Mouse (Mus musculus) embryonic facial prominence, embryonic 12.5 days (tissue): ENCODE data around the gene 1700123L14Rik. TPM values are rescaled to one million over a fixed set of nuclear protein-coding genes. Genes with fewer than 3 reads are reported as not detected.
"Not testable (repeated sequence)": the region's sequence is repeated elsewhere in the genome, so short reads cannot be mapped to it uniquely, and the experiment has no call there.

Experiments used
- ATAC-seq: fragments of 200-750 bp; cut with Nextera tagmentation; 2 replicates; pipeline ENCODE4 v1.8.0; 2017; ENCODE audit not compliant: insufficient number of reproducible peaks, insufficient read depth, low FRiP score, low TSS enrichment
- H3K27ac ChIP-seq: fragments of 300-500 bp; sonication (generic); 2 replicates; pipeline ENCODE4 v1.5.1; 2016; ENCODE audit warnings: mild to moderate bottlenecking
- H3K27me3 ChIP-seq: fragments of 300-500 bp; sonication (generic); 2 replicates; pipeline ENCODE4 v1.6.1; 2016; ENCODE audit warnings: mild to moderate bottlenecking, moderate library complexity
- H3K36me3 ChIP-seq: fragments of 300-500 bp; sonication (generic); 2 replicates; pipeline ENCODE4 v1.6.1; 2016; ENCODE audit warnings: mild to moderate bottlenecking
- H3K4me1 ChIP-seq: fragments of 300-500 bp; sonication (generic); 2 replicates; pipeline ENCODE4 v1.6.1; 2016
- H3K4me2 ChIP-seq: fragments of 300-500 bp; sonication (generic); replicated peaks from 2 replicates; pipeline ENCODE4 v1.6.1; 2016; ENCODE audit warnings: mild to moderate bottlenecking, moderate library complexity
- H3K4me3 ChIP-seq: fragments of 300-500 bp; sonication (generic); 2 replicates; pipeline ENCODE4 v1.5.1; 2016; ENCODE audit warnings: mild to moderate bottlenecking
- H3K9ac ChIP-seq: fragments of 300-500 bp; sonication (generic); 2 replicates; pipeline ENCODE4 v1.6.1; 2016; ENCODE audit warnings: mild to moderate bottlenecking, moderate library complexity
- H3K9me3 ChIP-seq: fragments of 300-500 bp; sonication (generic); 2 replicates; pipeline ENCODE4 v1.6.1; 2016; ENCODE audit warnings: mild to moderate bottlenecking, moderate library complexity
- WGBS: fragments of 180-500 bp; shearing (Covaris S2); methylation state at CpG from one replicate; pipeline ENCODE4 v1.1.7; 2016; 5-methylcytosine and 5-hydroxymethylcytosine counted together
- polyA plus RNA-seq: library from polyadenylated mRNA; unstranded; fragments of >200 nt; fragmentation: Nextera tagmentation; extraction: Ambion mirVana; gene quantifications from 2 replicates; pipeline ENCODE4 v1.2.1, GENCODE M21; 2016

Gene 1700123L14Rik
- not detected in 2 replicates for polyA plus RNA-seq

- H3K4me2 ChIP-seq = no peak within 1 kb of the TSS
- no peaks in the 10 kb centered on the region for H3K4me1 ChIP-seq
- 84% methylated on average over 18 of the region's 18 CpGs for WGBS
- H3K9ac ChIP-seq = no peak within 1 kb of the TSS
- H3K36me3 ChIP-seq = no peaks in the 10 kb centered on the region
- H3K9me3 ChIP-seq = no peaks in the 10 kb centered on the region
- ATAC-seq = no peak
- no peaks in the 10 kb centered on the region for H3K27me3 ChIP-seq
- no peak within 1 kb of the TSS for H3K4me3 ChIP-seq
- H3K27ac ChIP-seq = no peak within 1 kb of the TSS
These were observed at the start of gene 1700123L14Rik for GRCm38 (mm10) chr6:96165818-96166379. Gene 1700123L14Rik (minus strand): TSS chr6:96166243.

- no peaks in the 10 kb centered on the region for H3K4me1 ChIP-seq
- 98% methylated on average over 2 of the region's 2 CpGs for WGBS
- ATAC-seq = no peak
- H3K36me3 ChIP-seq = no peaks in the 10 kb centered on the region
- H3K9me3 ChIP-seq = no peaks in the 10 kb centered on the region
- no peaks in the 10 kb centered on the region for H3K27me3 ChIP-seq
- no peak overlapping the region for H3K4me2 ChIP-seq
- no peak overlapping the region for H3K9ac ChIP-seq
- H3K27ac ChIP-seq = no peak overlapping the region
- no peak overlapping the region for H3K4me3 ChIP-seq
These were observed 39.4 kb upstream of the 1700123L14Rik start for GRCm38 (mm10) chr6:96205395-96205794.

GRCm38 (mm10) chr6:96198991-96199390, 32.9 kb upstream of the 1700123L14Rik start:
- not testable (repeated sequence) for H3K27me3 ChIP-seq, H3K4me1 ChIP-seq, H3K4me2 ChIP-seq, H3K36me3 ChIP-seq, H3K9ac ChIP-seq, H3K9me3 ChIP-seq, H3K27ac ChIP-seq, ATAC-seq, H3K4me3 ChIP-seq
- WGBS = 83% methylated on average over 2 of the region's 2 CpGs

- no peak overlapping the region for H3K9ac ChIP-seq
- H3K4me3 ChIP-seq = no peak overlapping the region
- ATAC-seq = no peak
- no peak overlapping the region for H3K27ac ChIP-seq
- WGBS = 75% methylated on average over 2 of the region's 2 CpGs
- no peaks in the 10 kb centered on the region for H3K4me1 ChIP-seq
- H3K4me2 ChIP-seq = no peak overlapping the region
- no peaks in the 10 kb centered on the region for H3K27me3 ChIP-seq
- no peaks in the 10 kb centered on the region for H3K9me3 ChIP-seq
- no peaks in the 10 kb centered on the region for H3K36me3 ChIP-seq
These were observed 20.5 kb upstream of the 1700123L14Rik start for GRCm38 (mm10) chr6:96186517-96186916.

- no peak overlapping the region for H3K9ac ChIP-seq
- H3K27me3 ChIP-seq = no peaks in the 10 kb centered on the region
- H3K4me2 ChIP-seq = no peak overlapping the region
- H3K4me1 ChIP-seq = no peaks in the 10 kb centered on the region
- no peak for ATAC-seq
- 54% methylated on average over 4 of the region's 4 CpGs for WGBS
- no peak overlapping the region for H3K27ac ChIP-seq
- H3K36me3 ChIP-seq = no peaks in the 10 kb centered on the region
- H3K9me3 ChIP-seq = no peaks in the 10 kb centered on the region
- no peak overlapping the region for H3K4me3 ChIP-seq
These were observed 17.3 kb upstream of the 1700123L14Rik start for GRCm38 (mm10) chr6:96183392-96183791.

GRCm38 (mm10) chr6:96178530-96178929, 12.5 kb upstream of the 1700123L14Rik start:
- no peak overlapping the region for H3K4me3 ChIP-seq
- H3K27ac ChIP-seq = no peak overlapping the region
- ATAC-seq = no peak
- no peaks in the 10 kb centered on the region for H3K27me3 ChIP-seq
- no peaks in the 10 kb centered on the region for H3K36me3 ChIP-seq
- H3K9ac ChIP-seq = no peak overlapping the region
- no peak overlapping the region for H3K4me2 ChIP-seq
- no peaks in the 10 kb centered on the region for H3K9me3 ChIP-seq
- no peaks in the 10 kb centered on the region for H3K4me1 ChIP-seq

- no peaks in the 10 kb centered on the region for H3K36me3 ChIP-seq
- H3K27ac ChIP-seq = no peak overlapping the region
- H3K4me2 ChIP-seq = no peak overlapping the region
- no peaks in the 10 kb centered on the region for H3K9me3 ChIP-seq
- H3K9ac ChIP-seq = no peak overlapping the region
- no peak for ATAC-seq
- H3K27me3 ChIP-seq = no peaks in the 10 kb centered on the region
- H3K4me1 ChIP-seq = no peaks in the 10 kb centered on the region
- H3K4me3 ChIP-seq = no peak overlapping the region
- WGBS = 78% methylated on average over 3 of the region's 3 CpGs
These were observed 7.6 kb upstream of the 1700123L14Rik start for GRCm38 (mm10) chr6:96173681-96174080.

- H3K27ac ChIP-seq = no peak overlapping the region
- no peaks in the 10 kb centered on the region for H3K9me3 ChIP-seq
- no peaks in the 10 kb centered on the region for H3K36me3 ChIP-seq
- H3K9ac ChIP-seq = no peak overlapping the region
- H3K4me1 ChIP-seq = no peaks in the 10 kb centered on the region
- no peak for ATAC-seq
- no peak overlapping the region for H3K4me2 ChIP-seq
- H3K4me3 ChIP-seq = no peak overlapping the region
- no peaks in the 10 kb centered on the region for H3K27me3 ChIP-seq
These were observed 988 bp upstream of the 1700123L14Rik start for GRCm38 (mm10) chr6:96167031-96167430.

GRCm38 (mm10) chr6:96165403-96165802, 640 bp downstream of the 1700123L14Rik start:
- no peak overlapping the region for H3K9ac ChIP-seq
- no peak overlapping the region for H3K4me2 ChIP-seq
- 91% methylated on average over 13 of the region's 13 CpGs for WGBS
- H3K27ac ChIP-seq = no peak overlapping the region
- H3K9me3 ChIP-seq = no peaks in the 10 kb centered on the region
- H3K27me3 ChIP-seq = no peaks in the 10 kb centered on the region
- H3K4me1 ChIP-seq = no peaks in the 10 kb centered on the region
- no peak overlapping the region for H3K4me3 ChIP-seq
- no peaks in the 10 kb centered on the region for H3K36me3 ChIP-seq
- no peak for ATAC-seq

GRCm38 (mm10) chr6:96143326-96143725, 22.7 kb downstream of the 1700123L14Rik start:
- Histone ChIP-seq H3K36me3 (no peaks in the 10 kb centered on the region), H3K27ac (no peak overlapping the region), H3K9me3 (no peaks in the 10 kb centered on the region), H3K4me3 (no peak overlapping the region), H3K27me3 (no peaks in the 10 kb centered on the region), H3K9ac (no peak overlapping the region), H3K4me1 (no peaks in the 10 kb centered on the region), H3K4me2 (no peak overlapping the region)
- WGBS = 83% methylated on average over 1 of the region's 1 CpGs
- ATAC-seq = no peak

- Histone ChIP-seq H3K27ac (no peak overlapping the region), H3K4me1 (peaks cover 6% of the 10 kb centered on the region), H3K9me3 (no peaks in the 10 kb centered on the region), H3K4me3 (peak overlapping the region; percentile 51), H3K27me3 (no peaks in the 10 kb centered on the region), H3K9ac (peak overlapping the region; percentile 55), H3K36me3 (no peaks in the 10 kb centered on the region), H3K4me2 (peak overlapping the region; percentile 93)
- under 1% methylated on average over 32 of the region's 32 CpGs for WGBS
- ATAC-seq = 0 out of 2 replicates have a peak, but pooled peaks have one; percentile 67
These were observed 49.3 kb downstream of the 1700123L14Rik start for GRCm38 (mm10) chr6:96116534-96117272.

GRCm38 (mm10) chr6:96116148-96116533, 49.9 kb downstream of the 1700123L14Rik start:
- H3K36me3 ChIP-seq = no peaks in the 10 kb centered on the region
- peaks cover 6% of the 10 kb centered on the region for H3K4me1 ChIP-seq
- ATAC-seq = no peak
- H3K4me3 ChIP-seq = peak overlapping the region; percentile 51
- no peaks in the 10 kb centered on the region for H3K9me3 ChIP-seq
- H3K9ac ChIP-seq = peak overlapping the region; percentile 55
- no peak overlapping the region for H3K27ac ChIP-seq
- WGBS = 13% methylated on average over 6 of the region's 6 CpGs
- peak overlapping the region; percentile 93 for H3K4me2 ChIP-seq
- no peaks in the 10 kb centered on the region for H3K27me3 ChIP-seq
